Mouse (Mus musculus): ENCODE data around the gene Fam222b.

DNA sequence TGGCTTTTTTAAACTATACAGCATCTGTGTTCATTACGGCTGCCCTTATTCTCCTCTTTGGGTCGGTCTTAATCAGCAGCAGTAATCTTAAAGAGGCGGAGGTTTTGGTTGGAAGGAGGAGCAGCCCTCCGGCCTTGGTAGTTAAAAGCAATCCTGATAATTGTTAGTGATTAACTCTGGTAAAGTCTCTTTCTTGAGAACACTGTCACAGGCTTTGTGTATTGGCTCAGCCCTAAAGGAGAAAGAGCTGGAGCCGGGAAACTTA lies 21.6 kb downstream of the Fam222b start:
- TF ChIP-seq EP300 (optimal IDR thresholded peaks at IDR 0.05) (no peak), CTCF (IDR thresholded peaks at IDR 0.05; ENCODE audit: low read depth) (no peak)

All from stomach, postnatal 0 days (tissue).